ENCODE assay signal across 15 mouse cellular contexts in genomic region chr2:145839565-145840315, GRCm38 (mm10).
A peak's percentile ranks its signal among the peaks of the same experiment; 100 is the strongest.
DNase-seq lines count a peak whose midpoint lies in the region; ATAC-seq lines count a peak whose summit lies in the region.
"Had no signal": no experiment of that assay in that cellular context is flagged by ENCODE, and none has a peak within 500 bp of the region (broad histone marks: within the 10 kb centered on the region; RNA-seq: fewer than 3 reads in every experiment).

No protein-coding gene starts in this region.

- H3K4me3 ChIP-seq in forebrain, embryonic 15.5 days: no peak overlapping the region
- H3K4me3 ChIP-seq in midbrain, embryonic 15.5 days: no peak overlapping the region
- H3K4me3 ChIP-seq: erythroblast, embryonic 14.5 days; heart, embryonic 12.5 days; intestine, embryonic 15.5 days had no signal

- H3K36me3 ChIP-seq in forebrain, embryonic 15.5 days: no peaks in the 10 kb centered on the region
- no peaks in the 10 kb centered on the region for H3K36me3 ChIP-seq in midbrain, embryonic 15.5 days (replicated peaks)
- H3K36me3 ChIP-seq: intestine, embryonic 15.5 days had no signal

- no peaks in the 10 kb centered on the region for H3K9me3 ChIP-seq in forebrain, embryonic 15.5 days
- no peaks in the 10 kb centered on the region for H3K9me3 ChIP-seq in midbrain, embryonic 15.5 days
- H3K9me3 ChIP-seq: heart, embryonic 12.5 days; intestine, embryonic 15.5 days had no signal

- ATAC-seq in forebrain, embryonic 15.5 days (replicated peaks): peak; percentile 63; the same call in 1 of the 2 replicates
- ATAC-seq in midbrain, embryonic 15.5 days (replicated peaks): peak; percentile 90
- ATAC-seq: intestine, embryonic 15.5 days had no signal

- DNase-seq in retina, embryonic 14.5 days (ENCODE audit: low spot score): peak; percentile 32
- DNase-seq in retina, postnatal 1 day: no peak
- no peak for DNase-seq in lung, adult 18-20 months
- DNase-seq in spleen, postnatal 14 days (ENCODE audit: low spot score in 2 of 2): no peak
- DNase-seq in spleen, adult 12 weeks (ENCODE audit: low spot score): no peak
- DNase-seq: cerebellum, postnatal 36 days; layer of hippocampus, postnatal 36 days; left cerebral cortex, postnatal 4 days; lung, adult 2 months; spleen, adult 18-20 months had no signal

- no peak overlapping the region for H3K4me2 ChIP-seq in forebrain, embryonic 15.5 days (replicated peaks)
- no peak overlapping the region for H3K4me2 ChIP-seq in midbrain, embryonic 15.5 days
- H3K4me2 ChIP-seq: heart, embryonic 12.5 days; intestine, embryonic 15.5 days had no signal

- H3K27ac ChIP-seq in forebrain, embryonic 15.5 days (replicated peaks): no peak overlapping the region
- H3K27ac ChIP-seq in midbrain, embryonic 15.5 days: 0 out of 2 replicates have a peak overlapping the region, but pooled peaks have one; percentile 39
- H3K27ac ChIP-seq: intestine, embryonic 15.5 days had no signal

- H3K9ac ChIP-seq in forebrain, embryonic 15.5 days (replicated peaks): no peak overlapping the region
- no peak overlapping the region for H3K9ac ChIP-seq in midbrain, embryonic 15.5 days
- H3K9ac ChIP-seq: heart, embryonic 12.5 days; intestine, embryonic 15.5 days had no signal

- WGBS in forebrain, embryonic 15.5 days: 73% methylated on average over 9 of the region's 9 CpGs
- WGBS in midbrain, embryonic 15.5 days: 66% methylated on average over 9 of the region's 9 CpGs

- H3K4me1 ChIP-seq in forebrain, embryonic 15.5 days: no peaks in the 10 kb centered on the region
- peaks cover 10% of the 10 kb centered on the region for H3K4me1 ChIP-seq in midbrain, embryonic 15.5 days
- H3K4me1 ChIP-seq: heart, embryonic 12.5 days; intestine, embryonic 15.5 days had no signal

- H3K27me3 ChIP-seq in forebrain, embryonic 15.5 days: no peaks in the 10 kb centered on the region
- H3K27me3 ChIP-seq in midbrain, embryonic 15.5 days (replicated peaks): no peaks in the 10 kb centered on the region
- H3K27me3 ChIP-seq: heart, embryonic 12.5 days; intestine, embryonic 15.5 days had no signal
